Mouse (Mus musculus) layer of hippocampus, postnatal 36 days (tissue): ENCODE data around the gene Rnase13. TPM values are rescaled to one million over a fixed set of nuclear protein-coding genes. Genes with fewer than 3 reads are reported as not detected.

Source experiments
- DNase-seq, 2 experiments: peaks; one replicate each; pipeline ENCODE4 v3.0.0; 2022
- total RNA-seq, 2 experiments: library from RNA; stranded (reverse); gene quantifications; 2 replicates each; pipeline ENCODE4 v1.2.3; 2021

Rnase13 gene
- total RNA-seq, 2 experiments from 2014 or later: not detected

DNA sequence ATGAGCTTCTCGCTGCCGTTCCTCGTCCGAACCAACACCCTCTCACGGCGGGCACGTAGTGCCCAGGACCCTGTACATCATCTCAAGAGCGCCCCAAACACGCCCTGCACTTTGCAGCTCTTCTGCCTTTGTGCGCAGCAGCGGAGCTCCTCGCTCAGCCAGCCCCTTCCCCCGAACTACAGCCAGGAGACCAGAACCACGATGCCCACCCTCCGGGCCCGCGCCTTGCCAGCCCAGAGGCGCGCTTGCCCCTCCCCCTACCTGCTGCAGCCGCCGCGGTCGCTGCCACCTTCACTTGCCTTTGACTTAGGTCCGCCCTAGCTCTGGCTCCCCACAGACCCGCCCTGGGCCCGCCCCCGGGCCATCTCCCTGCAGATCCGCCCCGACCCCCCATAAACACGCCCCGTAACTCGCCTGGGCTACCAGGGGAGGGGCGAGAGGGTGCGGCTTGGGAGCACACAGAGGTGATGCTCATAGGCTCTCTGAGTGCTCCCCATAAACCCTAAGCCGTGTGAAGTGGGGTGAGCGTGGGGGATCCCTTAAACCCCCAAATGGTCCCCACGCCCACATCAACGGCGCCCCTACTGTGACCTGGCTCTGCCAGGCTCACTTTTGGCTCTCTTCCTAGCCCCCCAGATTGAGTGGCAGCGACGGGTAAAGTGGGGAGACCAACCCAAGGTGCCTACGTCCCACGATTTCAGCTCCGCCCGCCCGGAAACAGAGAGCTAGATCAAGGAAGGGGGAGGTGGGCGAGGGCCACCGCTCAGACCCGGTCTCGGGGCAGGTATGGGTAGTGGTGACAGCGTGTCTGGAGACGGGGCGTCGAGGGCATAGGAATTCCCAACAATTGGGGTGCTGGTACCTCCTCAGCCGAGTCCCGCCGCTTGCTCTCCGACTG is 9.3 kb downstream of the Rnase13 start:
- peak; percentile 68 to 74 for DNase-seq

DNA sequence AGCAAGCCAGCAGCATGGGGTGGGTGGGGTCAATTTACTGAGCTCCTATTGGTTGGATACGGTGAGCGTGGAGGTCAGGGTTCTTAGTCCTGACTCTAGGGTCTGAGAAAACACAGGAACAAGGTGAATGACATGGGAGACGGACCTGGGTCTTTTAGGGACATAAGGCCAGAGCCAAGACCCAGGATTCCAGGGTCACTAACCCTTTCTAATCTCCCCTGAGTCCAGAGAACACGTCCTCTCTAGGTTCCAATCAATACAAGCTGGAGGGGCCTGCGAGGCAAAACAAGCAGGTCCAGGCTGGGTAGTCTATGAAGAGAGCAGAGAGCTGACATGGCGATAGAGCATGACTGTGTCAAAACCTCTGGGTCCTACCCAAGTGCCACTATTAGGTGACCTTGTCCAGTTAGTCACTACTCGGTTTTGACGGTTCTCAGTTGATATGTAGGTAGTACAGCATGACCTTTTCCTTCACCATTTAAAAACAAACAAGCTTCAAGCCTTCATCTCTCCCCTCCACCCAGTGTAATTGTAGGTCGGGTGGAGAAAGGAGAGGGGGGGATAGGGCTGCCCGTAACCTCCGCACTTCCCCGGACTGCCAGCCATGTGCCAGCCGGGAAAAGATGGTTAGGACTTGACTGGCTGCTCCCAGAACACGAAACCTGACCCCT is 10.0 kb downstream of the Rnase13 start:
- no peak for DNase-seq

DNA sequence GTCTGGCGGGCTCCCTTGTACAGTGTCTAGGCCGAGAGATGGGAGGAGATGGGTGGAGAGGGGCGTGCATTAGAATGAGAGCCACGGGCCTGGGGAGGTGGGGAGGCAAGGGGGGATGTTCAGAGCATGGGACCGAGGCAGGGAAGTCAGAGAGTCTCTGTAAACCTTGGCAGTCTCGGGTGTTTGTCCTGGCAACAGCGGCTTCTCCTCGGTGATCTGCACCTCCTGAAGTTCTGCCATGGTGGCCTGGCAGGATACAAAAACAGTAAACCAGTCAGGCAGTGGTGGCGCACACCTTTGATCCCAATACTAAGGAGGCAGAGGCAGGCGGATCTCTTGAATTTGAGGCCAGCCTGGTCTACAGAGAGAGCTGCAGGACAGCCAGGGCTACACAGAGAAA is 11.3 kb downstream of the Rnase13 start:
- DNase-seq: no peak

DNA sequence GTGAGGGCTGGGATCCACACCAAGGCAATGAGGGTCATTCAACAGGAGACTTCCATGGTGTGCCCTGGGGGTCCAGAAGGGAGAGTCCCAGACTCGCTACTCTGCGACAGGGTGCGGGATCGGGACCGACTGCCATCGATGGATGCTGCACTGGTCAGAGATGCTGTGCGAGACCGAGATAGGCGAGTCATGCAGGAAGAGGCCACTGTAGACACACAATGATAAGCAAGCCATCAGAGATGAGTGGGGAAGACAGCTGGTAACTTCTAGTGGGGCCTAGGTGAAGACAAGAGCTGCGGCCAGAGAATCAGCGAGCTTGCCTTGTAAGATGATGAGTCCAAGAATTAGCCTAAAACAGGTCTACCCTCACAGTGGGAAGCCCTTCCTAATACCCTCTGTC is 16.5 kb downstream of the Rnase13 start:
- no peak for DNase-seq

DNA sequence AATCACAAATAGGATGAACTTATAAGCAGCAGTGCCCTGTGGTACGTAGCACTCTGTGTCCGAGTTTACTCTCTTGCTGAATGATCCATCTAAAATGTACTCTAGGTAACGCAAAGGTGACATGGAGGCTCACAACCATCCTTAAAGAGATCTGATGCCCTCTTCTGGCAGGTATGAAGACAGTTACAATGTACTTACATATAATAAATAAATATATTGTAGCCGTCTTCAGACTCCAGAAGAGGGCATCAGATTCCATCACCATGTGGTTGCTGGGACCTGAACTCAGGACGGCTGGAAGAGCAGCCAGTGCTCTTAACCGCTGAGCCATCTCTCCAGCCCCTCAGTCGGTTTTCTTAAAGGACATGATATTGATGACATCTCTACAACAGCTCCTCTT is 17.9 kb downstream of the Rnase13 start:
- no peak for DNase-seq

DNA sequence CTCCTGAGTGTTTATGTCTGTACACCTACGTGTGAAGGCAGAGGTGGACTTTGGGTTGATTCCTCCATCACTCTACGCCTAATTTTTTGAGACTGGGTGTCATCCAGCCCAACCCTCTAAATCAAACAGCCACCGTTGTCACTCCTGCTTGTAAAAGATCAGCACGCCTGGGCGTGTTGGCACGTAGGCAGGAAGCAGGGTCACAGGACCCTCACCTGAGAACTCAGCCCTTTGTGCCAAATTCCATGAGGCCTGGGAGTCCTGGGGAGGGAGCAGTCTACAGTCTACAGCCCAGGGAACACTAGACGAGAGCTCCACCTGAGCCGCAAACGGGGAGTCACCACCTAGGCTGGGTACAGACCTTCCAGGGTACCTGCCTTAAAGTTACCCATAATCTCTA is 18.8 kb downstream of the Rnase13 start:
- no peak for DNase-seq

DNA sequence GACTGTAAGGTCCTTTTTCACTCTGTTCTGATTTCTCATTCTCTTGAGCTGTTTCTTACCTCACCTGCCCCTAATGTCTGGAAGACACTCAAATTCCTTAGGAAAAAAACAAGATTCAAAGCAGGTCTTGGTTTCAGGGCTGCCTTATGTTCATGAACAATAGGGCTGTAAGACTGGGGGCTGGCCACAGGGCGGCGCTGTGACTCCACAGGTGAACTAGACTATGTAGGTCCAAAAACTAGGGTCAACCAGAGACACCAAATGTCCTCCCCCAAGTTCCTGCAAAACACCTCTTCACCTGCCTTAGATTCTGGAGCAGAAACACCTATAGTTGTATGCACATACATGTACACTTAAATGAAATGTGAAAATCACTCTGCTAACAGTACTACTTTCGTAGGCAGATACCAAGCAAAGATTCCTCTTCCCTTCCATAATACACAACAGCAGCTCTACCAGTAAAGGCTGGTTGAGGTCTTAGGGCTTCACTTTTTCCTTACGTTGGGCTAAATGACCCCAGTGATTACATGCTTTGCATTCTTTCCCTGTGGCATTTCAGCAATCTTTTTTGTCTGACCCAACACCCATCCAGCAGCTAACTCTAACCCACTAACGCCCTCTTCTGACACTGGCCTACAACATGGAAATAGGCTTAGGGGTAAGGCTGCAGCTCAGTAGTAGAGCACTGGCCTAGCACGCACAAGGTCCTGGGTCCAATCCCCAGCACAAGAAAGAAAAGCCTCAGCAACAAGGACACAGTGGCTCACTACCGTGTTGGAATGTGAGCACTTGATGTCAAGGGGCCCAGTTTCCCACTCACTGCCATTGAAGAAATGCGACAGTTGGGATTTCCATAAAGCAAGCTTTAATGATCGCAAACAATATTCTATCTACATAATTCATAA is 19.5 kb downstream of the Rnase13 start:
- peak; percentile 56 to 72 for DNase-seq

DNA sequence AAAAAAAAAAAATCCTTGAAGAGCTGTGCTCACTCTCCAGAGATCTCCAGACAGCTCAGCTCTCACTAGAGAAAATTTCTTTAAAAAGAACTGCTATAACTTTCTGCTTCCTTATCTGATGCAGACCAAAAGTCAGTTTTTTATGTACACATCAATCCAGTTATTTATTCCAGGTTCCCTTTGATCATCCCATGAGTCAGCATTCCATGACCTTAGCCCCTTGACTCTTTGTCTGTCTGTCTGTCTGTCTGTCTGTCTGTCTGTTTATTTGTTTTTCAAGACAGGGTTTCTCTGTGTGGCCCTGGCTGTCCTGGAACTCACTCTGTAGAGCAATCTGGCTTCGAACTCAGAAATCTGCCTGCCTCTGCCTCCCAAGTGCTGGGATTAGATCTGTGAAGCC is 23.2 kb downstream of the Rnase13 start:
- DNase-seq: no peak

DNA sequence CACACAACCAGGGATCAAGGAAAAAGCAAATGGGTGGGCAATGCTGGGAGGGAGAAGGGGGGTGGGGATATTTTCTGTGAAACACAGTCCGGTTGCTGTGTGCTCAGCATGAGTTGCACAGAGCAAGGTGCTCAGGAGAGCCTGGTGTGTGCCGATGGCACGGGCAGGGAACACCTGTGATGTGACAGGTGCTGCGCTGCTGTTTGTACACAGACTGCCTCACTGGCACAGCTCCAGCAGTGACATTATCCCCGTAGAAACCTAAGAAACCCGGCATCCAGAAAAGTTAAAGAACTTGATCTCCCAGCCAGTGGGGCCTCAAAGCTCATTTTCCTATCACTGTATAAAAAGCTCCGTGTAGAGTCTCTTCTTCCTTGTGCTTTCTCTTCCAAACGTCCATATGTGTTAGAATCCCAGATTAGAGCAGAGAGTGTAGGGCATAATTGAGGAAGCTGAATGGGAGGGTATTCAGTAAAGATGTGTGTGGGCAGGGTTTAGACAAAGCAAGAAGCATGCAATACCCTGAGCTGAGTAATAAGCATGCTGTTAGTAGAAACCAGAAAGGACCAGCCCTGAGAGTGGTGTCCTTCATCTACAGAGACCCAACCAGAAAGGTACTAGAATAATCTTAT is 25.9 kb downstream of the Rnase13 start:
- DNase-seq: no peak

DNA sequence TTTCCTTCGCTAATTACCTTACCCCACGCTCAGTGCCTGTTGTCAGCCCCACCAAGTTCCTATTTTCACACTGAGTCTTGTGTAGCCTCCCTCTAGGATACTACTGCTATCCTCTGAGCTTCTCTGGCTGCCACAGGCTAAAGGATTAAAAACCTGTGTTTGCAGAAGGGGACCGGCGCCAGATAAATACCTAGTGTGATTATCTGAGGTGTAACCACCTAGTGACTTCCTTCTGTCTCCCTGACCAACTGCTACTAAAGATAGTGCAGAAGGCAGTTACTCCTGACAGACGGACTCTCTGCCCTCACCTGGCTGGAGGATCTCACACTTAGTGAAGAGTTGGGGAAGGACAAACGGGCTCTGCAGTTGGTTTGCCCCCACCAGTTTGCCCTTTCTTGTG is 26.6 kb downstream of the Rnase13 start:
- DNase-seq: no peak

DNA sequence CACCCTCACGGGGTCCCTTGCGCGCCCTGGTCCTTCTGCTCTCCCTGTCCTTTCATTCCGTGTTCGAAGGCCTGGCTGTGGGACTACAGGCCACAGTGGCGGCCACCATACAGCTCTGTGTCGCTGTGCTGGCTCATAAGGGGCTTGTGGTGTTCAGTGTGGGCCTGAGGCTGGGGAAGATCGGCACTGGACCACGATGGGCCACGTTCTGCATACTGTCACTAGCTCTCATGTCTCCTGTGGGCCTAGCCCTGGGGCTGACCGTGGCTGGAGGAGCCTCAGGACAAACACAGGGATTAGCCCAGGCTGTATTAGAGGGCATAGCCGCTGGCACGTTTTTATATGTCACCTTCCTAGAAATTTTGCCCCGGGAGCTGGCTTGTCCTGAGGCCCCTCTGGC is 27.5 kb downstream of the Rnase13 start:
- no peak for DNase-seq

DNA sequence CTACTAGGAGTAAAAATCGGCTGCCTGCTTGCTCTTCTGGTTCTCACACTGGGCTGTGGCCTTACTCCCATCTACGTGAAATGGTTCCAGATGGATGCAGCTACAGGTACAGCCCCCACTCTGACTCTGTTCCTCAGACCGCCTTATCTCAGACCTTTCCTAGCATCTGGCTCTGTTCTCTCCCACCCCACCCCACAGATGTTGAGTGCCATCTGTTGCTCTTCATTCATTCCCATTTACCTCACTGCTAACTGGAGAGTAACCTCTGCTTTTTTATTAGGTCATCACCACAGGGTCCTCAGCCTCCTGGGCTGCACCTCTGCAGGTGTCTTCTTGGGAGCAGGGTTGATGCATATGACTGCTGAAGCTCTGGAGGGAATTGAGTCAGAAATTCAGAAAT is 28.8 kb downstream of the Rnase13 start:
- DNase-seq: no peak

DNA sequence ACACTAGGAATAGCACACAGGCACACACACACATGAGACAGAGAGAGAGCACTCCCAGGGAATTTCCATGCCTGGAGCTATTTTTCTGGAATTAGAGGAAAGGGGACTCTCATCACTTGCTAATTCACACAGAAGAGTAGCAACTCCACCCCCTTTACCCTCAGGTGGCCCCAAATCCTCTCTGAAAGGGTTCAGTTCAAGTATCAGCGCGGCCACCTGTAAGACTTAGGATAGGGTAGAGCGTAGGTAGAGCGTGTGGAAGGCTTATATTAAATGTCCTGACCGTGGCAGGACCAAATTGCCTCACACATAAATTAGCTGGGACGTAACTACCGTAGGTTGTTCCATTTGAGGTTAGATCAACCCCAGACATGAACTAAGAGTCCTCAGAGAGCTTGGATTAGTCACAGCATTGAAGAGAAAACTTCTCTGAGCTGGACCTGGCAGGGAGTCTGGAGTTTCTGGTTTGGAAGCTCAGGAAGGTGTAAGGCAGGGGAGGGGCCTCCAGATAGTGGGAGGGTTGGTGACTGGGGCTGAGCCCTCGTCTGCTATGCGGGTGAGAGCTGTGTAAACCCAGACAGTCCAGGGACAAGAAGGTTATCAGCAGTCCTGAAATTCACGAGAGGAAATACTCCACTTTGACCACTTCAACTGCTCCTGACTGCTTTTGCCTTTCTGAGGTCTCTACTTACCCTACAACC is 29.3 kb downstream of the Rnase13 start:
- DNase-seq: no peak

DNA sequence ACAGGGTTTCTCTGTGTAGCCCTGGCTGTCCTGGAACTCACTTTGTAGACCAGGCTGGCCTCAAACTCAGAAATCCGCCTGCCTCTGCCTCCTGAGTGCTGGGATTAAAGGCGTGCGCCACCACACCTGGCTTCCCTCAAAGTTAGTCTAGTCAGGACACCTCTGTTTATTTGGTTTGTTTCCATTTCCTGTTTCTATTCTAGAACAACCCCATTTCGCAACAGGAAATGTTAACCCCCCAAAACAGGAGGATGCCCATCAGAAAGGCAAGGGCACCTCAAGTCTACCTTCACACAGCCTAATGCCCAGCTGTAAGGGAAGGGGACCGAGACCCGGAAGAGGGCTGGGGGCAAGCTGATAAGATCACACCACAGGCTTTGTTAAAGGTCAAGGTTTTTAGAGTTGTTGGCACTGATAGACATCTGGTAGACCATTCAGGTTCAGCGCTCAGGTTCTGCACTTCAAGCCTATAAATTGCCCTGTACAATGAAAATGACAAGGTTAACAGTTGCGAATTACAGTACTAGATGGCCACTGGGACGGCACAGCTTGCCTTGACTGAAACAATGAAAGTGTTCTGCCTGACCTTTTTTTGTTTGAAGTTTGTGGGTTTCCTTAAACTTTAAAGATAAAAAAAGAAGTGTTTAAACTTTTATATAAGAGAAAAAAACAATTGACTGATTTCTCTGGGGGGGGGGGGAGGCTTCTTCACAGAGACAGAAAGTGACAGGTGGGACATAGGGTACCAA is 30.2 kb downstream of the Rnase13 start, which contains the start of gene Slc39a2:
Slc39a2 (plus strand) TSS at position 699 of the 749 bp plus-strand sequence.
- DNase-seq: no peak

DNA sequence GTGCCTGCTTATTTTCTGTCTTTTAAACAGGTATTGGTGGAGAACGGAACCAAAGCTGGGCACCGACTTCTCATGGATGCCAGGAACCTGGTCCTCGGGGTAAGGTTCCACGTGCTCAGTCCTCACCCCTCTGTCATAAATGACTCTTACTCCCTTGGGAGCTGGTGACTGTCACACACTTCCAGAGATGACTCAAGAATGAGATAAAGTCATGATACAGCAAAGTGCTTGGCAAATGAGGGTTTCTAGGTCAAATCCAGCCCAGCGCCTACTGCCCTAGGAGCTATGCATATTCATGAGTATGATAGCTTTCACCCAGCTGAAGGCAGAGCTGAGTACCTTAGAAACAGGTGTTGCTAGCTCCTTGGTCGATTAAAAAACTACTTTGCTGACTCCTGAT is 32.7 kb downstream of the Rnase13 start:
- no peak for DNase-seq

DNA sequence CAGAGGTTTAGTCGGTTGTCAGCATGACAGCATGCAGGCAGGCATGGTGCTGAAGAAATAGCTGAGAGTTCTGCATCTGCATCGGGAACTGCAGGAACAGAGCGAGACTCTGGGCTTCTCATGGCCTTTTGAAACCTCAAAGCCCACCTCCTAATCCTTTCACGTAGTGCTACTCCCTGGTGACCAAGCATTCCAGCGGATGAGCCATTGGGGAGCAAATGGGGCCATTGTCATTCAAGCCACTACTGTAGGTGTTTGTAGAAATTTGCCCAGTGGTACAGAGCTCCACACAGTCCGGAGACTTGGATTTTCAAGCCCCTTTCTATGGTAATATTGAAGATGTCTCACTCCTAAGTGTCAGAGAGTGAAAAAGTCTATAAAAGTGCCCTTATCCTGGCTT is 36.5 kb downstream of the Rnase13 start:
- no peak for DNase-seq

DNA sequence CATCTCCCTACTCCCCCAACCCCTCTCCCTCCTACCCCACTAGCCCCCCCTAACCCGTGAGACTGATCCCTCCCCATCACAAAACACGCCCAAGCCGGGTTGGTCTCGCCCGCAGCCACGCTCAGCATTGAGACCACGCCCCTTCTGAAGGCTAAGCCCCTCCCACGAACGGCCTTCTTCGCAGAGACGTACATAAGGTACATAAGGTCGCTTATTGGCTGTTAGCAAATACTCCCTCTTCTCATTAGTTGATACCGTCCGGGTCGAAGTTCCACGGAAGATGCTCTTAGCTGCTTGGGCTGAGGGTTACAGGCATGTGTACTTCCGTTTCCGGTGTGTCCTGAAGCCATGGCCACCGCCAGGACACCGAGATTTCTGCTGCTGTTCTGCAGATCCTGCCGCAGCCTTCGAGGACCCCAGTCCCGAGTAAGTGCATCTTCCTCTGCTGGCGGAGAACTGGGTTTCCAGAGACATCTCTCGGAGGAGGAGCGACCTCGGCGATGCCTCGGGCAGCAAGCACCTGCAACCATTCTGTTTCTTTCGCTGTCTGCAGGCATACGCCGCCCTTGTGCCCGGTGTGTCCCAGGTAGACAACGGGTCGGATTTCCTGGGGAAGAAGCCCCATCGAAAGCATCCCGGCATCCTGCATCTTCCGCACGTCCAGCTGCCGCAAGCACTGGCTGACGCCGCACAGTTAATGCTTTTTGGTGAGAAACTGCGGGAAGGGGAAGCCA is 37.8 kb downstream of the Rnase13 start, which contains the start of gene Mettl17:
Mettl17 (plus strand) TSS at position 245 of the 734 bp plus-strand sequence.
- DNase-seq: peak; percentile 85 to 89

DNA sequence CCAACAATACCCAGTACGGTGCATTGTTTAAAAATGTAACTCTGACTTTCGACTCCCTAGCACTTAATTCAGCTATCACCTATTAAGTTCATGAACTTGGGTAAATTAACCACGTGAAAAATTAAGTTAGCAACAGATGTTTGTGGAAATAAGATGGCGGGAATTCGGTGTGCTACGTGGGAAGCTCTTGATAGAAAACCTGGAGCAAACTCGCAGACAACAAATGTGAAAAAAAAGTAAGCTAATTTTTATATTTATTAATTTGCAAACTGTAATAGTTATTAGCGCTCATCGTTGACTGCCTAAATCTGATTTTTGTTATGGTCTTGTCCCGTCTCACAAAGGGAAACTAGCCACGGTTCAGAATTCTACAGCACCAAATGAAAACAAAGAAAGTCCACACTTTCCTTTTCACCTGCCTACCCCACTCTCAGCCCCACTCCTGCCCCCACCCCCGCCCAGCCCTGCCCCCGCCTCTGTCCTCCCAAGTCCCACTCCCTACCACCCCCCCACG is 38.5 kb downstream of the Rnase13 start:
- no peak for DNase-seq

DNA sequence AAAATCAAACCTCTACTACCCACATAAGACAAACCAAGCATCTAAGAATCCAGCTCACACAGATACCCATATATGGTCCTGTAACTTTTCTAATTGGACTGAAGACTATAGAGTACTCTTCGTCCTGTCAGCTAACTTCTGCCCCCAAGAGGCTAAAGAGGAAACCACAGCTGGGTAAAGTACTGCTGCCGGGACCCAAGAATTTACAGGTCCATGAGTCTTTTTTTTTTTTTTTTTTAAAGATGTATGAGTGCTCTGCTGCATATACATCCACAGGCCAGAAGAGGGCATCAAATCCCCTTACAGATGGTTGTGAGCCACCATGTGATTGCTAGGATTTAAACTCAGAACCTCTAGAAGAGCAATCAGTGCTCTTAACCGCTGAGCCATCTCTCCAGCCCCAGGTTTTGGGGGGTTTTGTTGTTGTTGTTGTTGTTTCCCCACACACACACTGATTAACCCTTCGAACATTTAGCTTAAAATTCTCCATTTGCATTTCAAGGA is 39.0 kb downstream of the Rnase13 start:
- DNase-seq: peak in 1 of 2 experiments; percentile 17

DNA sequence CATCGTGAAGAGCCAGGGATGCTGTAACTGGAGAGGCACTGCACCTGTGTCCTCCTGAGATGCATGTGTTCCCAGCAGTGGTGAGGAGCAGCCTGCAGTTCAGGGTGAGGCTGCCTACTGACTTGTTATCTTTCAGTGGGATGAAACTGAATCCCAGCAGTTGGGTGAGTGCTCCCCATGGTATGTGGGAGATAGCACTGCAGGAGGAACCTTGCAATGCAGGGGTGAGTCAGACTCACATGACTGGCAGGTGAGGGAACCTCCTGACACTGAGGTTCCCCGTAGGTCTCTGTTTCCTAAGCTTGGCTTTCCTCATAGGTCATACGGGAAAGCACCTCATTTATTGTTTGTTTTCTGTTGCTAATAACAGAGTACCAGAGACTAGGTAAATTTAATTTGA is 45.1 kb downstream of the Rnase13 start:
- no peak for DNase-seq
